Mouse (Mus musculus) lung, embryonic 15.5 days (tissue): ENCODE results near the gene Abcb6. TPM values are rescaled to one million over a fixed set of nuclear protein-coding genes. Genes with fewer than 3 reads are reported as not detected.

Source experiments
- microRNA-seq: library from miRNA; unstranded; fragments of <30 nt; microRNA quantifications from one replicate; pipeline ENCODE4, GENCODE M21; 2016
- polyA plus RNA-seq: library from polyadenylated mRNA; unstranded; fragments of >200 nt; fragmentation: Nextera tagmentation; extraction: Ambion mirVana; gene quantifications from 2 replicates; pipeline ENCODE4 v1.2.1, GENCODE M21; 2015

The Abcb6 gene
- polyA plus RNA-seq, 1 experiment from 2014 or later: 16.1 TPM

Small RNAs within 50 kb of the gene (microRNA-seq; reads per million reads assigned to microRNA genes)
- gene Gm27943: not detected

Other genes with a start within 250 kb of the Abcb6 start
- 0.81 and 0.97 TPM in 2 replicates for gene Cfap65, start 244.8 kb downstream of the Abcb6 start, polyA plus RNA-seq
- 0.06 and 0.07 TPM in 2 replicates for gene Ihh, start 228.7 kb downstream of the Abcb6 start, polyA plus RNA-seq
- gene Nhej1, start 55.2 kb downstream of the Abcb6 start, polyA plus RNA-seq: 9.1 and 10.4 TPM in 2 replicates
- gene Slc23a3, start 46.5 kb downstream of the Abcb6 start, polyA plus RNA-seq: 0.33 and 0.41 TPM in 2 replicates
- gene Cnppd1, start 37.7 kb downstream of the Abcb6 start, polyA plus RNA-seq: 36.5 and 41.6 TPM in 2 replicates
- 48.6 and 49.8 TPM in 2 replicates for gene Retreg2, start 37.6 kb downstream of the Abcb6 start, polyA plus RNA-seq
- 38.1 and 39.9 TPM in 2 replicates for gene Zfand2b, start 11.7 kb downstream of the Abcb6 start, polyA plus RNA-seq
- 21.8 and 23.2 TPM in 2 replicates for gene Ankzf1, start 11.8 kb upstream of the Abcb6 start, polyA plus RNA-seq
- gene Atg9a, start 11.8 kb upstream of the Abcb6 start, polyA plus RNA-seq: 21.9 and 27.6 TPM in 2 replicates
- gene Glb1l, start 30.4 kb upstream of the Abcb6 start, polyA plus RNA-seq: 16.2 and 16.6 TPM in 2 replicates
- 136 and 137 TPM in 2 replicates for gene Stk16, start 30.4 kb upstream of the Abcb6 start, polyA plus RNA-seq
- gene Tuba4a, start 39.5 kb upstream of the Abcb6 start, polyA plus RNA-seq: 35.8 and 44.9 TPM in 2 replicates
- not detected in 2 replicates for gene A630095N17Rik, start 51.7 kb upstream of the Abcb6 start, polyA plus RNA-seq
- gene Dnajb2, start 56.0 kb upstream of the Abcb6 start, polyA plus RNA-seq: 30.8 and 33.3 TPM in 2 replicates
- gene Ptprn, start 84.1 kb upstream of the Abcb6 start, polyA plus RNA-seq: 0.39 and 0.72 TPM in 2 replicates
- 0.91 and 1.4 TPM in 2 replicates for gene Resp18, start 98.0 kb upstream of the Abcb6 start, polyA plus RNA-seq
- 121 and 124 TPM in 2 replicates for gene Dnpep, start 137.6 kb upstream of the Abcb6 start, polyA plus RNA-seq
- 57.1 and 59.5 TPM in 2 replicates for gene Des, start 179.9 kb upstream of the Abcb6 start, polyA plus RNA-seq
- gene Speg, start 194.9 kb upstream of the Abcb6 start, polyA plus RNA-seq: 41.6 and 42.8 TPM in 2 replicates